Mouse (Mus musculus) brown adipose tissue, adult 24 weeks (tissue): ENCODE measurements around the gene Gm5168. TPM values are rescaled to one million over a fixed set of nuclear protein-coding genes. Genes with fewer than 3 reads are reported as not detected.
"Not testable (repeated sequence)": the region's sequence is repeated elsewhere in the genome, so short reads cannot be mapped to it uniquely, and the experiment has no call there.

ENCODE experiments used
- H3K27ac ChIP-seq: fragments of 200-500 bp; replicated peaks from 2 replicates; pipeline ENCODE4 v1.5.1; 2012; ENCODE audit warnings: low read depth, mild to moderate bottlenecking, low read length
- H3K4me1 ChIP-seq: fragments of 200-500 bp; 2 replicates; pipeline ENCODE4 v1.6.1; 2012; ENCODE audit warnings: low read length, mixed read lengths; ENCODE audit not compliant: control insufficient read depth, insufficient read depth, insufficient read length
- H3K4me3 ChIP-seq: fragments of 200-500 bp; 2 replicates; pipeline ENCODE4 v1.5.1; 2012; ENCODE audit warnings: low read depth, mild to moderate bottlenecking, low read length, moderate library complexity; ENCODE audit not compliant: insufficient read depth
- polyA plus RNA-seq: library from polyadenylated mRNA; stranded (reverse); fragments of >200 nt; gene quantifications from 2 replicates; pipeline ENCODE4 v1.2.4, GENCODE M21; 2012; ENCODE audit not compliant: missing spikeins, insufficient read depth, insufficient read length

Gene Gm5168
- not detected in 2 replicates for polyA plus RNA-seq

DNA sequence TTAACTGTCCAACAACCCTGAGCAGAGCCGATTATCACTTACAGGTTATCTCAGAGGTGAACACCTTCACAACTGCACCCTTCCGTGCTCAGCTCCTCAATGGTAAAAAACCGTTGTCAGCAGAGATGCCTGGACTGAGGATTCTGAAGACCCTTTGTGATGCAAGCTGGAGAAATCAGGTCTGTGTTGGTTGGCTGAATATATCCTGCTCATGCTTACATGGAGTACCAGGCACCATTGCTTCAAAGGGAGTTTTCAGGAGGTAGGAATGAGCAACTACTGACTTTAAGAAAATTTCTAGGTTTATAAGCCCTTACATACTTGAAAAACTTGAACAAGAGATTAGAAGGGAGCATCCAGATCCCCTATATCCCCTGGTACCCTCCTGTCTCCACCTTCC, at the start of gene Gm5168:
Gene Gm5168 (minus strand): TSS at position 101 of the 400 bp plus-strand sequence.
- H3K4me3 ChIP-seq, H3K4me1 ChIP-seq, H3K27ac ChIP-seq: not testable (repeated sequence)

Other genes starting within 250 kb of the Gm5168 start
- not detected in 2 replicates for gene Gm2012, start 180.3 kb upstream of the Gm5168 start, polyA plus RNA-seq